Mouse (Mus musculus): Measurements from ENCODE around the gene Tmem139. TPM values are rescaled to one million over a fixed set of nuclear protein-coding genes. Genes with fewer than 3 reads are reported as not detected.

Tmem139 gene
- total RNA-seq (2014; fragmentation: Nextera tagmentation) = not detected in 2 replicates
- total RNA-seq (2017) = not detected in 2 replicates

DNA sequence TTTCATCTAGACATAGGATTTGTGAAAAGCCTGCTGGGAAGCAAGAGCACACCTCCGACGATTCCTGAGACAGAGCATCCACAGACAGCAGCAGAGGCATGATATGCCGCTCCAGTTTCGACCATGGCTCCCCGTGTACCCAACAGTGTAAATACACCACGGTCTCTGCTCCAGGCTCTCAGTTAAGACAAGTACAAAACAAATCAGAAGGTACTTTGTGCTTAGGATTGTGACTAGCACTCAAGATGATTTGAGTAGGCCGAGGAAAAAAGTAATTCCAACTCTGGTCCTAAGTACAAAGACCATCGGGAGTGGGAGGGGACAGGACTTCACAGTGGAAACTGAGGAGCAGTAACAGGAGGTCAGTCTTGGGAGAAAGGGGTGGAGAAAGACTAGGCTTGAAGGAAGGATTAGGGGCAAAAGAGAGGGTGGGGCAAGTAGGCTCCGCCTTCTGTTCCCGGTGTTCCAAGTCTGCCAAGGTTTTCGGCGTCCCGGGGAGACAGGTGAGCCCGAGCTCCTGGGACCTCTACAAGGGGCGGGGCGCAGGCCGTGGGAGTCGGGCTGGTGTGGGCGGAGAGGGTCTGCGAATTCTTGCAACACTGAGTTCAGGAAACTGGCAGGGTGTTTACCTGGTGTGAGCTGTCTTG lies at the start of gene Tmem139:
Gene Tmem139, plus strand, starts transcription at position 447 of the 647 bp plus-strand sequence.
- no peak for ATAC-seq (replicated peaks; ENCODE audit: low FRiP score, low TSS enrichment, poor library complexity, severe bottlenecking)

DNA sequence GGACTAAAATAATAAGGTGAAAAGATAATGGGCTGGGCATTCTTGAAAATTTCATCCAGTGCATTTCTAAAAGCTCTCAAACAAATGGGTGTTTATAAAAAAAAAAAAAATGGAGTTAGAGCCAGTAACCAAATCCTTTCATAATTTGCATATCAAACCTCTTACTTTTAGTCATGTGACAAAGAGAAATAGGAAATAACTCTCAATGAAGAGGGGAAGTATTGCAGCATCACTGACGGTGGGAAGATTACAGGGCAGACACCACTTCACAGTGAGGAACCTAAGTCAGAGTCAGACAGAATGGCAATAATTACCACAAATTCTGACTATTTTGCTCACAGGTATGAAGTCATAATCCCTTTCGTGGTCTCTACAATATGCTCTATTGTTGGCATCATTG lies 46.7 kb upstream of the Tmem139 start, which contains the start of gene Tas2r144:
Gene Tas2r144, plus strand, starts transcription at position 301 of the 400 bp plus-strand sequence.
- ATAC-seq (replicated peaks; ENCODE audit: low FRiP score, low TSS enrichment, poor library complexity, severe bottlenecking) = no peak

DNA sequence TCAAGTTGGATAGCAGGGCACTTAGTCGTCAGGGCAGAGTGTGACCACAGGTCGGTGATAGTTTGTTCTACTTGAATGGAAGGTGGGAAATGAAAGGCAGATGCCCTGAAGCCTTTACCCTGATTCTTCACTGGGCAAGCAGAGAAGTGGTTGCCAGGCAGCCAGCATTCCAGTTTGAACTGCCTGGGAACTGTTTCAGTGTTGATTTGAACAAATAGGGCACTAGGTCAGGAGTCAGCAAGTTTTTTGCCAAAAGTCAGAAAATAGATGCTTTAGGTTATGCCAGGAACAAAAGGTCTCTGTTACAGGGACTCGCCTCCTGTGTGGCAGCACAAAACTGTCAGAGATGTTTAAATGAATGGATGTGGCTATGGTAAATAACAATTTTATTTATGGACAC lies 39.5 kb upstream of the Tmem139 start:
- ATAC-seq (replicated peaks; ENCODE audit: low FRiP score, low TSS enrichment, poor library complexity, severe bottlenecking) = no peak

DNA sequence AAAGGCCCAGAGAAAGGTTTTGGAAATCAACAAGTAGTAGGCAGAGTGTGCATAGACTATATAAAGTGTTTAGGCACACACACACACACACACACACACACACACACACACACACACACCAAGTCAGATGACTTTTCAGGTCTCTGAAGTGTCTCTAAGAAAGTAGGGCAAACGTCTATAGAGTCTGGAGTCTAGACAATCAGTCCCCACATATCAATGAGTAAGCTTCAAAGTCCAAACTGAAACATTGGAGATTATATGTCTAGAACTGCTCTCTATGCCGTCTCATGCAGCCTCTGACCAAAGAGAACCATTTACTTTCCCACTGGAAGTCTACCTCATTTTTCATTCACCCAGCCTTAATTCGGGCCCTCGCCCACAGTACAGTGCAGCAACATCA lies 36.7 kb upstream of the Tmem139 start:
- ATAC-seq (replicated peaks; ENCODE audit: low FRiP score, low TSS enrichment, poor library complexity, severe bottlenecking) = no peak

DNA sequence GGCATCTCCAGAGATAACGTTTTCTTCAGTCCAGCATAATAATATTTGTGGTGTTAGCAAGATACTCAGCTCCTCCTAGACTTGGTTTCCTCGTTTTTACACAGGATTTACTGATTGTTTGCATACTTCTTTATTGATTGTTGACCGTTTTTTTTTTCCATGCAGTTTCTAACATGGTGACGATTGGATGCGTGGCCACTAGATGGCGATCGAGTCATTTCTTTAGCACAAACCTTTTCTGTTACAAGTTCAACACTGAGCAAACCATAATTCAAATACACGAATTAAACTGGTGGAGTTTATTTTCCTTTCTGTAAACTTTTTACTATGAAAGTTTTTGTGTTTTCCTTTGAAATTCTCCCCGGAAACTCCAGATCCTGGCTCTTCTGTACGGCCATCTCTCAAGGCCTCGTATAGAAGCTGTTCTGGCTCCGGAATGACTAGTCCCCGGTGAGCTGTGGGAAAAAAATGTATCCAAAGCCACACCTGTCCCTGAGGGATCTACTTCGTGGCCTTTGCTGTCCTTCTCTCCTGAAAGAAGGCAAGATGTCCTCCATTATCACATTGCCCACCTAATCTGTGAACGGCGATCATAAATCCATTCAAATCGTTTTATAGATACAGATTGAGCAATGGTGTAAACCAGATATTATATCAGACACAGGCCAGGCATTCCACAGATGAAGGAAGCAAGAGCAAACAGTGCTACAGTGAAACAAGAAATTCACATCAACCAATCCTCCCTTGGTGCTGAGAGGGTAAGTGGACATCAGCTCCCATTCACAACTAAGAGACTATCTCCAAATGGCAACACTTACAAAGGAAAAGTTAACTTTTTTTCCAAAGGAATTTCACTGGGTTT lies 34.3 kb upstream of the Tmem139 start:
- ATAC-seq (replicated peaks; ENCODE audit: low FRiP score, low TSS enrichment, poor library complexity, severe bottlenecking) = peak; percentile 90

DNA sequence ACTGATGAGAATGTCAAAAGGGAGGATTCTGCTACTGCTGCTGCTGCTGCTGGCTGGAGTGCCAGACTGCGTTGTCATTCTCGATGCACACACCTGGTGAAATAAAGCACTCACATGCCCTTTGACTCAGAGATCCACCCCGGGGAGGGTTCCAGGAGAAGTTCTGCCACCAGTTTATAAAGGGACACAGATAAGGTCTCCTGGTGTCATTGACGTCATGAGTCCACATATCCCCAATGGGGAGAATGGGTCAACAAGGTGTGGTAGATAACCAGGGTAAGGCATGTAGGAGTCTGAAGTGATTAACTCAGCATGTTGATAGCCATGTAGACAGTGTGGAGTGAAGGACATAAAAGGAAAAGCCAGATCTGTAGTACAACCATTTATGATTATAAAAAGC lies 32.2 kb upstream of the Tmem139 start:
- no peak for ATAC-seq (replicated peaks; ENCODE audit: low FRiP score, low TSS enrichment, poor library complexity, severe bottlenecking)

DNA sequence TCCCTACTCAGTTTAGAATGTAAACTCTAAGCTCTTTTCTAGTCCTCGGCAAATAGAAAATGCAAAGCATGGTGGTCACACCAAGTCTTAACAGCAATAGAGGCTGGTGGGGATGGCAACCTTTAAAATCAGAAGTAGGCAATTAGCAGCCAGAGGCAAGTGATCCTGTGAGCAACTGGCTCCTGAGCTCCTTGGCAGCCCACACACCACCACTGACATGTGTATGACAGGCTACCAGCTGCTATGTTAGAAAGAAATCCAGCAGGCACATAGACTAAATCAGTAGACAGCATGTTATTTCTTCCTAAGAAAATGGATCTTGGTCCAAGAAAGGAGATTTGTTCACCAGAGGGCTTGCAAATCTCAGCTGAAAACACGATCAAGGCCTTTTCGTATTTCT lies 30.6 kb upstream of the Tmem139 start:
- ATAC-seq (replicated peaks; ENCODE audit: low FRiP score, low TSS enrichment, poor library complexity, severe bottlenecking) = no peak

DNA sequence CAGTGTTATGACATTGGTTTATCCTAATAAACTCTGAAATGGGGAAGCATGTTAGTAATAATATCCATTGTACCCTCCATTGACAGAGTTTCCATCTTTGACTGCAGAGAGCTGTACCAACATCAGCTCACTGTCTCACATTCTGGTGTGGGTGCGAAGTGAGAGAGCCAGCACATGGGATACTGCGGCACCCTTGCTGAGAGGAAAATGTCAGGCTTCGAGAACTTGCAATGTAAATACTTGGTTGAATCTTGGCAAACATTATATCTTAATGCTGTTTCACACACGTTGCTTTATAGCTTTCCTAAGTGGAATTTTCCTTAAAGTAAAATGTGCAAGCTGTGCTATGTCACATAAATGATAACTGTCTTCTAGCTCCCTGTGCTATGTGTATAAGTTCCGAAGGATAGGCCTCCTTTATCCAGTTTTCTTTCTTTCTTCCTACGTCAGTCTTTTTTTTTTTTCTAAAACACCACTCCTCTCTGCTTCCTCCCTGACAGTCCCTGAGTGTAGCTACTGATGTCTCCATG lies 24.4 kb upstream of the Tmem139 start:
- ATAC-seq (replicated peaks; ENCODE audit: low FRiP score, low TSS enrichment, poor library complexity, severe bottlenecking) = no peak

DNA sequence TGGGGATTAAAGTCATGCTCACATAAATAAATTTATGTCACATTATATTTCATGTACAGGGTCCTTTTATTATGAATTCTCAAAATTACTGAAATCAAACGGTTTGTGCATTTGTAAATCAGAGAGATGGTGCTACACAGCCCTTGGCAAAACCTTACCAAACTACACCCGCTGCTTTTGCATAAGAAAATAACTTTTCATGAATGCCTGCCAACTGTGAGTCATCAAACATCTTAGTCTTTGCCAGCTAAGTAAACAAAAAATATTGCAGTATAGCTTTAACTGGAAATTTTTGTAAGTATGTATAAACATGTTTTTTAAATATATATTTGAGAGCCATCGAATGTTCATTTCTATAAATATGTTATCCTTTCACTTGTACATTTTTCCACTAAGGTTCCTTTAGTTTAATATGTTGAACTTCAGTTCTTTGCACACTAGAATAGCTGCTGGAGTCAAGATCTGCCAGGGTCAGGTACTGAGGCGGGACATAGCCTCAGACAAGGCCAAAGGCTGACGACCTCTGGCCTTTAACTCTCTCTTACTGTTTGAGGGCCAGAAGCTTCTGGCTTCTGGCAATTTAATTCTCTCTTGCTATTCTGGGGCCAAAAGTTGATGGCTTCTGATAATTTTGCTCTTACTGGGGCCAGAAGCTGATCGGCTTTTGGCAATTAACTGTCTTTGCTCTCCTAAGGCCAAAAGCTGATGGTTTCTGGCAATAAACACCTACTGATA lies 20.3 kb upstream of the Tmem139 start:
- no peak for ATAC-seq (replicated peaks; ENCODE audit: low FRiP score, low TSS enrichment, poor library complexity, severe bottlenecking)

DNA sequence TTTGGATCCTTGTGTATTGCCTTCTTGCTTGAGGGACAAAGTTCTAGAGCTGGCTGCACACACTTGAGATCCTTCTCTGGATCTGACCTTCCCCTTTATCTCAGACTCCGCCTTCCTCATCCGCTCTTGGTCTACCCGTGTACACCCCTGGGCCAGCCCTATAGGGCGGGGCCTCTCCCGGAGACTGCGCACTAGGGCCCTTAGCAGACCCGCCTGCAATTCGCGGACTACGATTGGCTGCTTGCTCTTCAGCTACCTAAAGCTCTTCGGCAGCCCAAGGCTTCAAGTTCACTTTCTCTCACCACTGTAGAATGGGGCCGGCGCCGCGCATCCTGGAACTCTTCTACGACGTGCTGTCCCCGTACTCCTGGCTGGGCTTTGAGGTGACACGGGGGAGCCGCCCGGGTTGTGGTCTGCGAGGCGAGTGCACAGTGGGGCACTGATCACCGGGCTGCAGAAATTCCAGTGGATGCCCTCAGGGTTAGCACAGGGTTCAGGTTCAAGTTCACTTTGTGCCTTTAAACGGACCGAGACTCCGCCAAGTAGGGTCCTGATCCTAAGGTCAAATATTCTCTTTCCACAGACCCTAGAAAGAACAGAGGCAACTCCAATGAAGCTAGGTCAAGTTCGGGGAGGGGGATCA lies 15.9 kb upstream of the Tmem139 start, which contains the start of gene Gstk1:
Gene Gstk1, plus strand, starts transcription at position 225 of the 643 bp plus-strand sequence.
- peak; percentile 99 for ATAC-seq (replicated peaks; ENCODE audit: low FRiP score, low TSS enrichment, poor library complexity, severe bottlenecking)

DNA sequence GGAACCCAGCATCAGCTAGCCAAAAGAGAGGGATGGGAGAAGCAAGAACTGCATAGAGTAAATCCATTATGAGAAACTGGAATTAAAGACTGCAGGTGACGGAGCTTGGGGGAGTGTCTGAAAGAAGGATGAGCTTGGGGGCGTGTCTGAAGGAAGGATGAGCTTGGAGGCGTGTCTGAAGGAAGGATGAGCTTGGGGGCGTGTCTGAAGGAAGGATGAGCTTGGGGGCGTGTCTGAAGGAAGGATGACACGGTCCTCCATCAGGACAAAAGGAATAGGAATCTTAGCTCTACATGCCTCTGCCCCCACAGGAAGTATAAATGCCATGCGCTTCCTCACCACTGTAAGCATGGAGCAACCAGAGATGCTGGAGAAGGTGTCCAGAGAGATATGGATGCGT lies 14.6 kb upstream of the Tmem139 start:
- no peak for ATAC-seq (replicated peaks; ENCODE audit: low FRiP score, low TSS enrichment, poor library complexity, severe bottlenecking)

DNA sequence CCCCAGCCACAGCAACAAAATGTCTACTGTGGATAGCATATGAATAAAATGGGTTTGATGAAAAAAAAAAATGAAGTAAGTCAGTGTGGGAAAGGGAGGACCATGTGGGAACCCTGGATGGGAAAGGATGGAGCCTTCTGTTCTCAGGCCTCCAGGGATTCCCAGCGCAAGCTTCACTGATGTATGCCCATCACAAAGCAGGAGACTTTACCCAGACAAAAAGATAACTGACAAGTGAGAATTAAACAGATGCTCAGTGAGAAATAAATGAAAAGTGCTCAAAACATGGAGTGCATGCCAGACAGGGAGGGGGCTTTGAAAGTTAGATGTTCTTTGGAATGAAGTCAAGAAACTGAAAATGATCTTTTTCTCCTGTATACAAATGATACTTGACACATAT lies 13.8 kb upstream of the Tmem139 start:
- ATAC-seq (replicated peaks; ENCODE audit: low FRiP score, low TSS enrichment, poor library complexity, severe bottlenecking) = no peak

DNA sequence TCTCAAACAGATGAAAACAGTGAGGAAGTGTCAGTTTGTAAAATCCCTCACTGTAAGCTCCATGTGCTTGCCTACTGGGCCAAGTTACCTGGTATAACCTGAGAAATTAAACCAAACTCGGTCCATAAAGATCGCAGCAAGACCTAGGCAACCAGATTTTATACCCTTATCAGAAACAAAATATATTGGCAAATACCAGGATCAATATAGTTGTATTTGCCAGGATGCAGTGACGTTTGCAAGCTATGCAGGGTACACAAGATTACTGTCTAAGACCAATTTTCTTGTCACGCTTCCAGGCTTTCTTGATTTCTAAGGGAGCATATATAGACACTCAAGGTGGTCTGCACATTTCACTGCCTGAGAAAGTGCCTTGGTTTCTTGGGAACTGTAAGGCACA lies 10.0 kb upstream of the Tmem139 start:
- no peak for ATAC-seq (replicated peaks; ENCODE audit: low FRiP score, low TSS enrichment, poor library complexity, severe bottlenecking)

DNA sequence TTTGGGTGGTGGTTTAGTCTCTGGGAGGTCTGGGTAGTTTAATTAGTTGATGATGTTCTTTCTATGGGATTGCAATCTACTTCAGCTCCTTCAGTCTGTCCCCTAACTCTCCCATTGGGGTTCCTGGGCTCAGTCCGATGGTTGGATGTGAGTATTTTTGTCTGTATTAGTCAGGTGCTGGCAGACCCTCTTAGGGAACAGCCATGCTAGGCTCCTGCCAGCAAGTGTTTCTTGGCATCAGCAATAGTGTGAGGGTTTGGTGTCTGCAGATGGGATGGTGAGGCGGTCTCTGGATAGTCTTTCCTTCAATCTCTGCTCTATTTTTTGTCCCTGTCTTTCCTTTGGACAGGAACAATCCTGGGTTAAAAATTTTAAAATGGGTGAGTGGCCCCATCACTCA lies 8.7 kb upstream of the Tmem139 start:
- no peak for ATAC-seq (replicated peaks; ENCODE audit: low FRiP score, low TSS enrichment, poor library complexity, severe bottlenecking)

DNA sequence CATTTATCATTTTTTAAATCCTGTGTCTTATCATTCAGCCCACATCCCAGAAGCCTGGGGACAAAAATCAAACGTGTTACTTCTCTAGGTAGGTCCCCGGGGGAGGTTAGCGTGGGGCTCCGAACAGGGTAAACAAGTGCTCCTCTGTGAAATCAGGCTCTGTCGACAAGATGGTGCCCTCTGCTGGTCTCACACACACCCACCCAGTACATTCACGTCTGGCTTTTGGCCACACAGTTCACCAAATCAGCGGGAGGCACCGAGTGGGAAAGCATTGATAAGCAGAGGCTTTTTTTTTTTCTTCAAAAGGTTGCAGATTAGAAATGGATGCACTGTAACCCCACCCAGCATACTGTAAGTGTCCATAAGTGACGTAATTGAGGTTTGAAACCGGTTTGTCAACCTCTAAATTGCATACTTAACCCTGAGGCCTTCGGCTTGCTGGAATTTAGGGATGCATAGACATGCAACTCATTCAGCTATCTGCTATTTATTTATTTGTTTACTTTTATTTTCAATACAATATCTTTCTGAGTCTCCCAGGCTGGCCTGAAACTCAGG lies 4.4 kb upstream of the Tmem139 start:
- peak; percentile 97 for ATAC-seq (replicated peaks; ENCODE audit: low FRiP score, low TSS enrichment, poor library complexity, severe bottlenecking)

DNA sequence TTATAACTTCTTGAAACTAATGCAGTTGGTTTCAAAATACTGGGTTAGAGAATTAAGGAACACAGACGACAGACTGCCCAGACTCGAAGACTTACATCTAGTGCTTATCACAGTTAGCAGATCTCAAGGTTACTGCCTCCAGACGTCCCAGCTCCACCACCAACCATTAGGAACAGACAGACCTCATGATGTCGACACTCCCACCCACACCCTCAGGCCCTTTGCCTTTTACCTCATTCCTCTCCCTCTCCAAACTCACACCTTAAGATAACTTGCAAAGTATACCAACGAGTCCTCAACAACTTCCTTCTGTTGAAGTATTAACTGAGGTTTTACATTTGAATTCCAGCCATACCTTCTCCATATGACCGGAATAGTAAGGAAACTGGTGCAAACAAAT lies 1.3 kb upstream of the Tmem139 start:
- ATAC-seq (replicated peaks; ENCODE audit: low FRiP score, low TSS enrichment, poor library complexity, severe bottlenecking) = no peak

DNA sequence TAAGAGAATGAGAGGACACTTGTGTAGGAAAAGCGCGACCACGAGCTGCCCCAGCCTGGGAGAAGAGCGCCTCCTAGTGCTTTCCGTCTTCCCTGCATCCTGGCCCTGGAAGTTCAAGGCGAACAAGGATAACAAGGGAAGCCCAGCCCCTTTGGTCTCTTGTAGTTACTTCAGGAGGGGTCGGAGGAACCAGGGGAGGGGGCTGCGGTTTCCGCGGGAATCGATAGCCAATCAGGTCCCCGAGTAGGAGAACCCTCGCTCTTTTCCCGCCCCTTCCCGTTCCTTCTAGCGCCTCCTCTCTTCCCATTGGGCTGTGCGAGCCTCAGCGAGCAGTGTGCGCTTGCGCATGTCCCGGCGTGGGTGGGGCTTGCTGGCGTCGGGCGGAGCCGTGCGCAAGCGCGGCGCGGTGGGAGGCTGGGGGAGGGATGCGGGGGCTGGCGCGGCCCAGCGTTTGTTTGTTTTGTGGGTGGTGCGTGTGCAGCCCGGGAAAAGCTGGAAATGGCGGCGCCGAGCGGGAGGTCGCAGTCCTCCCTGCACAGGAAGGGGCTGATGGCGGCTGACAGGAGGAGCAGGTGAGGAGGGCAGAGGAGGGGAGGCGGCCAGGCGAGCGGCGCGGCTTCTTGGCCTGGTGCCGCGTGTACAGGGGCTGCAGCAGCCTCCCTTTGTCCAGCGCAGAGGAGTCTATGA lies 3.0 kb downstream of the Tmem139 start, which contains the start of gene Casp2:
Gene Casp2, plus strand, starts transcription at position 360 of the 687 bp plus-strand sequence.
- peak; percentile 93 for ATAC-seq (replicated peaks; ENCODE audit: low FRiP score, low TSS enrichment, poor library complexity, severe bottlenecking)

Measured in megakaryocyte-erythroid progenitor cell, adult 5-6 weeks (primary cell).